Mouse (Mus musculus) embryonic fibroblast, embryonic 13.5 days (primary cell): Measurements from ENCODE around the gene Yy1. TPM values are rescaled to one million over a fixed set of nuclear protein-coding genes. Genes with fewer than 3 reads are reported as not detected.

ENCODE experiments used
- H3K27ac ChIP-seq: 2 replicates; pipeline ENCODE4 v1.5.1; 2012; ENCODE audit warnings: low read length, control low read depth, inconsistent platforms; ENCODE audit not compliant: insufficient read depth
- H3K4me1 ChIP-seq: 2 replicates; pipeline ENCODE4 v1.6.1; 2011; ENCODE audit warnings: low read length; ENCODE audit not compliant: control insufficient read depth, insufficient read depth
- H3K4me3 ChIP-seq: 2 replicates; pipeline ENCODE4 v1.5.1; 2011; ENCODE audit warnings: mild to moderate bottlenecking, control low read depth, low read length; ENCODE audit not compliant: insufficient read depth
- CTCF ChIP-seq: IDR thresholded peaks from 2 replicates; pipeline ENCODE4 v1.5.1; 2011; ENCODE audit warnings: mild to moderate bottlenecking, control low read depth, low read length, moderate library complexity, borderline replicate concordance; ENCODE audit not compliant: insufficient read depth
- POLR2A ChIP-seq: IDR thresholded peaks from 2 replicates; pipeline ENCODE4 v1.6.1; 2011; ENCODE audit warnings: low read depth, mild to moderate bottlenecking, control low read depth, low read length, moderate library complexity
- polyA plus RNA-seq: library from polyadenylated mRNA; stranded (reverse); fragments of >200 nt; gene quantifications from 2 replicates; pipeline ENCODE4 v1.2.4, GENCODE M21; 2011; ENCODE audit warnings: low read depth; ENCODE audit not compliant: missing spikeins, insufficient read length

Gene Yy1
- polyA plus RNA-seq, 1 experiment: 71.2 TPM

DNA sequence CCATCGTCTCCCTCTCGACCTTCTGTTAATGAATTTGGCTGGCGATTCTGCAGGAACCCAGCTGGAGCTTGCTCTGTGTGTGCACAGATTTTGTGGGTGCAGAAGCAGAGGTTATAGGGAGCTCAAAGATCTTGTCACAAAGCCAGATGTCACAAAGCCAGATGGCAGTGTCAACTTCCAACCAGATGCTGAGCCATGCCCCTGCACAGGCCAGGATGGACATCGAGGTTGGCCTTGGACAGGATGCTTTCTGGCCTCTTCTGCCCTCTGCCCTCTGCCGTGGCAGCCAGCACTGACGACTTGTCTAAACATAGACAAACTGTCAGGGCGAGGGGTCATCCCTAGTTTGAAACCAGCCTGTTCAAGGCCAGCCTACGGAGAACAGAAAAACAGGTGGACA is 57.4 kb downstream of the Yy1 start:
- 0 out of 2 replicates have a peak, but pooled peaks cover 2% of the 10 kb centered on the region for H3K4me1 ChIP-seq
- no peak for TF ChIP-seq POLR2A
- no peak for TF ChIP-seq CTCF
- no peak overlapping the region for H3K27ac ChIP-seq
- H3K4me3 ChIP-seq: no peak overlapping the region

DNA sequence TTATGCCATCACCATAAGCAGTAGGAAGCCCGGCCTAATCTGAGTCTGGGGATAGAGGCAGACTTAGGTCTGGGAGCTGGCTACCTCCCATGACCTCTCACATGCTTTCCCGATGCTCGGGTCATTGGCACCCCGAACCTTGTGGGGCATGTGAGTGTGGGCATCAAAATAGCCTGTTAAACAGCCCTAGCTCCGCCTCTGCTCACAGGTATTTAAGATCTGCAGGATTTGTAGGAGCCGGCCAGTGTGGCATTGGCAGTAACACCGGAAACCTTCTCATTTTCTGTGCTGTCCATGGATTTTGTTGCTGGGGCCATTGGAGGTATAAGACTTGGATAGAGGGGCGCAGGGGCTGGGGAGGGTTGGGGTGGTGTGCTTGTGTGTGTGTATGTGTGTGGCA is 58.1 kb downstream of the Yy1 start:
- Histone ChIP-seq H3K4me1 (0 out of 2 replicates have a peak, but pooled peaks cover 2% of the 10 kb centered on the region), H3K27ac (no peak overlapping the region)
- TF ChIP-seq CTCF (no peak), POLR2A (no peak)

DNA sequence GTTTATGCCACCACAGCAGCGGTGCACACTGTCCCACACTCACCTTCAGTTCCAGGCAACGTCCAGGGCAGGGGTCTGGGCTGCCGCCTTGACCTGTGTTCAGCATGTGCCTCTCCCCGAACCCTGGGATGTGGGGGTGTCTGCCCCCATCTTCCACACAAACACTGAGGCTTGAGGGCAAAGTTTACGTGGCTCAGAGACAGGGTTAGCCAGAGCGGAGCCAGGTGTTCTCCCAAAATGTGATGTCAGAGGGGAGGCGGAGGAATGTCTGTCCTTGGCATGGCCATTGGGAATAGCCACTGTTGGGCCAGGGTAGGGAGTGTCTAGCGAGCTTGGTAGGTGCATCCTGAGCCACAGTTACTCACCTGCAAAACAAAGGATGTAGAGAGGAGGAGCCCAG is 60.0 kb downstream of the Yy1 start:
- TF ChIP-seq POLR2A: no peak
- TF ChIP-seq CTCF: no peak
- no peaks in the 10 kb centered on the region for H3K4me1 ChIP-seq
- no peak overlapping the region for H3K27ac ChIP-seq
- no peak overlapping the region for H3K4me3 ChIP-seq

More for the DNA sequence above, 58.1 kb downstream of the Yy1 start:
- no peak overlapping the region for H3K4me3 ChIP-seq

DNA sequence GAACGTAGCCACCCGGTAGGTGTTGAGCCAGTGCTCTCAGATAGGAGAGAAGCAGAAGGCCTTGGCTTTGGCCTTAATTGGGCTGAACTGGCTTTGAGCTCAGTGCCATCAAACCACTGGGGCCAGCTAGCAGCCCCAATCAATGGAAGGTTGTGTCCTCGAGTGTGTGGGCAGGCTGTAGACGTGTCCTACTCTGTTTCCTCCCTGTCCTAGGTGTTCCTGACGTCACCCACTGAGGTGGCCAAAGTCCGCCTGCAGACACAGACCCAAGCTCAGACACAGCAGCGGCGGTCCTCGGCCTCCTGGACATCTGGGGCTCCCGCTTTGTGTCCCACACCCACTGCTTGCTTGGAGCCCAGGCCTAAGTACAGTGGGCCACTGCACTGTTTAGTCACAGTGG is 62.3 kb downstream of the Yy1 start:
- TF ChIP-seq POLR2A: no peak
- Histone ChIP-seq H3K4me1 (0 out of 2 replicates have a peak, but pooled peaks cover 5% of the 10 kb centered on the region), H3K27ac (no peak overlapping the region), H3K4me3 (no peak overlapping the region)

DNA sequence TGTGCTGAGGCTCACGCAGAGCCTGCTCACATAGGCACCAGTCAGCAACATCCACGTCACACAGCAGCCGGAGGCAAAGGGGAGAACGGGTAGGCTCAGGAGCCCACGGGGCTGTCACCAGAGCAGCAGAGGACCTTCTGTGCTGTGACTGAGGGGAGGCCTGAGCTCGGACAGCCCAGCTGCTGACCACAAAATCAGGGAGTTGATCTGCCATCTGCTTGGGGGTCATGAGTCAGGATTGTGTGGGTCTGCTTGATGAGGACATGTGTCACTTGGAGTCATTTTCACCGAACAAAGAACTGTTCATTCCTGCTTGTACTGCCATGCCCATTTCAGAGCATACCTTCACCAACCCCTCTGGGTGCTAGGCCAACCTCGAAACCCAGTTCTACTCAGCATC is 63.4 kb downstream of the Yy1 start:
- no peak for TF ChIP-seq CTCF
- TF ChIP-seq POLR2A: no peak
- Histone ChIP-seq H3K4me3 (no peak overlapping the region), H3K4me1 (0 out of 2 replicates have a peak, but pooled peaks cover 5% of the 10 kb centered on the region), H3K27ac (no peak overlapping the region)

DNA sequence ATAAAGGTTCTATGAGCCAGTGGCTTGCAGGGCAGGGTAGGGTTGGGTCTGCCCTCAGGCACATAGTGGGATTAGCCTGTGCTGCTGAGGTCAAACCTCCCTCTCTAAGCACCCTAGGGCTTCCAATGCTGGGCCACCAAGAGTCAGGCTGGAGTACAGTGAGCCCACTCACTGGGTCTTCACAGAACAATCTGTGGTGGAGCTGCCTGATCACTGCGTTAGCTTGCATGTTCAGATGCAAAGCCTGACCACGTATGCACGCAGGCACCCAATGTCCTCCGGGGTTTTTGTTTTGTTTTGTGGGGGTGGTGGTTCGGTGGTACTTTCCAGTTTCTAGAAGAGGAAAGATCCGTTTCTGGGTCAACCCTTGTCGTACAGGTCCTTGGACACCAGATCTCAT is 64.3 kb downstream of the Yy1 start:
- TF ChIP-seq POLR2A (no peak), CTCF (no peak)
- H3K4me3 ChIP-seq: no peak overlapping the region
- 0 out of 2 replicates have a peak, but pooled peaks cover 5% of the 10 kb centered on the region for H3K4me1 ChIP-seq
- no peak overlapping the region for H3K27ac ChIP-seq

DNA sequence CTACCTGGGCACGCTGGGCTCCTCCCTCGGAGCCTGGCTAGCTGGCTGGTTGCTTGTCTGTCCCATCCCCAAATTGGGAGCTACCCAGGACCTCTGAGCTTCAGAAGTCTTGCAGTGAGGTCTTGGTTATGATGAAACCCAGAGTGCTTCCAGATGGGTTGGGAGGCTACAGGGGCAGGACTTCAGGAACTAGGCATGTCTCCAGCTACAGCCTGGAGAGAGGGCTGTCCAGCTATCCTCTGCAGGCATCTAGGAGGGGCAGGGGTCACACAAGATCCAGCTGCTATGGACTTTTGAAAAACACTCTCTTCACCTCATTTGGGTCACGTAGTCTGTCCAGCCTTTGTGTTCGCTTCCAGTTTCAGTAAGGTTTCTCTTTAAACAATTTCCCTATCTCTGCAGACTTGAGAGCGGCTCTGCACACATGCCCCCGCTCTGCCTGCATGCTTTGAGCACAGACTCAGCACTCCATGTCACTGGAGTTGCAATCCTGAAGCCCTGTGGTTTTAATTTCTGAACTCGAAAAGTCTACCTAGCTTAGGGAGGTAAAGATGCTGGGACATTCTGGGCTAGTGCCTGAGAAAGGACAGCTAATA is 64.9 kb downstream of the Yy1 start:
- 0 out of 2 replicates have a peak, but pooled peaks cover 5% of the 10 kb centered on the region for H3K4me1 ChIP-seq
- TF ChIP-seq POLR2A (no peak), CTCF (no peak)
- no peak overlapping the region for H3K27ac ChIP-seq
- H3K4me3 ChIP-seq: no peak overlapping the region

DNA sequence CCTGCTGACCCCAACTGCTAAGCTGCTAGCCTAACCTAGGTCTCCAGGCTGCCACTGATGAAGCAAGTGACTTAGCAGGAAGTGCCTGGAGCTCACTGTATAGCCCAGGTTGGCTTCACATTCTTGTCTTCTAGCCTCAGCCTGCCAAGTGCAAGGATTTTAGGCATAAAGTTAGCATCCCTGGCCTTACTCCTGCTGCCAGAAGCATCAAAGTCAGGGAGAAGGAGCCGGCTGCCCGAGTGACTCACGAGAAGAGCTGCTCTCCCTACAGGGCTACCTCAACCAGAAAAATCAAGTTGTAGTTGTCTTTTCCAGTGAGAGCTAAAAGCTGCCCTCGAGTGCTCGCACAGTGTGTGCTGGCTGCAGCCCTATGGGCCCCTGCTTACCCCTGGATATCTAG is 65.7 kb downstream of the Yy1 start:
- no peak overlapping the region; the same call in 1 of the 2 replicates for H3K27ac ChIP-seq
- no peak for TF ChIP-seq CTCF
- no peak for TF ChIP-seq POLR2A

DNA sequence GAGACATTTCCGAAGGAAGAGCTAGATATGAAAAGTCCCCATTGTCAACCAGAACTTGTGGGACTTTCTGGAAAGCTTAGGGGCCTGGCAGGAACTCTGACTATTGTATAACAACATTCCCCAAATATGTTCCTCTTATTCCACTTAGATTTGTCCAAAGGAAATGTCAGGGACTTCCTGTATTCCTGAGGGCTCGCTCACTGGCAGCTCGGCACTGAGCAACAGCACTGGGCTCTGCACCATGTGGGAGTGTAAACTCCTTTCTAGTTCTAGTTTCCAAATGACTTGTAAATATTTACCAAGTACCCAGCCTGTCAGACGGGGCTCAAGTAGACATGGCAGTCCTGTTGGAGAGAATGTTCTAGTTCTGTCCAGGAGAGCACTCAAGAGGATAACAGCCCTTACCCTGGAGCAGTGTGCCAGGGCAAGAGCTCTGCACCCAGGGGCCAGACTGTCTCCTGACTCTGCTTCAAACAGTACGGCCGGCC is 72.3 kb downstream of the Yy1 start:
- Histone ChIP-seq H3K4me1 (no peaks in the 10 kb centered on the region), H3K27ac (no peak overlapping the region; the same call in 1 of the 2 replicates), H3K4me3 (no peak overlapping the region)
- no peak for TF ChIP-seq POLR2A
- no peak for TF ChIP-seq CTCF

More for the DNA sequence above, 65.7 kb downstream of the Yy1 start:
- H3K4me3 ChIP-seq: no peak overlapping the region
- 0 out of 2 replicates have a peak, but pooled peaks cover 5% of the 10 kb centered on the region for H3K4me1 ChIP-seq

DNA sequence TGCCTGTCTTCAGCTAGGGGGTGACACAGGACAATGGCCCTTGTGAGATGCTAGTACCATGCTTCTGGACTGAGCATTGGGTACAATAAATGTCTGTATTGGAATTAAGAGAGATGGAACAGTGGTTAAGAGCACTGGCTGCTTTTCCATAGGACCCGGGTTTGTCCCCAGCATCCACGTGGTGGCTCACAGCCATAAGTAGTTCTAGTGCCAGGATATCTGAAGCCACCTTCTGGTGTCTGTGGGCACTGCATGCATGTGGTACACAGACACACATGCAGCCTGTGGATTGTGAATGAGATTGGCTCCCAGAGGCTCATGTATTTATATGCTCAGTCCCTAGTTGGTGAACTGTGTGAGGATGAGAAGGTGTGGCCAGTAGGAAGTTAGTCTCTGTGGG is 76.8 kb downstream of the Yy1 start:
- no peaks in the 10 kb centered on the region for H3K4me1 ChIP-seq
- TF ChIP-seq CTCF (no peak), POLR2A (no peak)

More for the DNA sequence above, 76.8 kb downstream of the Yy1 start:
- Histone ChIP-seq H3K4me3 (no peak overlapping the region), H3K27ac (no peak overlapping the region)

Other genes starting within 250 kb of the Yy1 start
- gene Evl, start 238.3 kb upstream of the Yy1 start, polyA plus RNA-seq: 58.7 and 80.6 TPM in 2 replicates
- not detected in 2 replicates for gene Degs2, start 90.7 kb upstream of the Yy1 start, polyA plus RNA-seq
- gene Slc25a29, start 42.9 kb downstream of the Yy1 start, polyA plus RNA-seq: 1.5 and 1.6 TPM in 2 replicates
- 6.6 and 8.6 TPM in 2 replicates for gene Slc25a47, start 43.1 kb downstream of the Yy1 start, polyA plus RNA-seq
- 2.8 and 4.8 TPM in 2 replicates for gene Wdr25, start 100.7 kb downstream of the Yy1 start, polyA plus RNA-seq
- 80.1 and 83.5 TPM in 2 replicates for gene Wars, start 101.2 kb downstream of the Yy1 start, polyA plus RNA-seq